Mouse (Mus musculus) heart, embryonic 11.5 days (tissue): Measurements from ENCODE around the gene Ccrl2. TPM values are rescaled to one million over a fixed set of nuclear protein-coding genes. Genes with fewer than 3 reads are reported as not detected.
A peak's percentile ranks its signal among the peaks of the same experiment; 100 is the strongest.

ENCODE experiments used
- ATAC-seq: fragments of 200-750 bp; cut with Nextera tagmentation; replicated peaks from 2 replicates; pipeline ENCODE4 v1.8.0; 2017; ENCODE audit warnings: moderate library complexity; ENCODE audit not compliant: insufficient number of reproducible peaks, low FRiP score, low TSS enrichment
- H3K27ac ChIP-seq: fragments of 300-500 bp; sonication (generic); 2 replicates; pipeline ENCODE4 v1.5.1; 2014; ENCODE audit warnings: mild to moderate bottlenecking, low read depth, low read length
- H3K27me3 ChIP-seq: fragments of 300-500 bp; sonication (generic); 2 replicates; pipeline ENCODE4 v1.6.1; 2014; ENCODE audit warnings: mild to moderate bottlenecking, low read length, mixed read lengths; ENCODE audit not compliant: control insufficient read depth, insufficient read depth
- H3K36me3 ChIP-seq: fragments of 300-500 bp; sonication (generic); 2 replicates; pipeline ENCODE4 v1.6.1; 2014; ENCODE audit warnings: mild to moderate bottlenecking, low read length, moderate library complexity, mixed read lengths; ENCODE audit not compliant: control insufficient read depth, insufficient read depth
- H3K4me1 ChIP-seq: fragments of 300-500 bp; sonication (generic); 2 replicates; pipeline ENCODE4 v1.6.1; 2014; ENCODE audit warnings: low read length; ENCODE audit not compliant: control insufficient read depth, insufficient read depth
- H3K4me2 ChIP-seq: fragments of 300-500 bp; sonication (generic); 2 replicates; pipeline ENCODE4 v1.6.1; 2014; ENCODE audit warnings: mild to moderate bottlenecking, moderate library complexity
- H3K4me3 ChIP-seq: fragments of 300-500 bp; sonication (generic); 2 replicates; pipeline ENCODE4 v1.5.1; 2014; ENCODE audit warnings: low read depth, low read length
- H3K9ac ChIP-seq: fragments of 300-500 bp; sonication (generic); 2 replicates; pipeline ENCODE4 v1.6.1; 2014; ENCODE audit warnings: mild to moderate bottlenecking, low read depth, low read length, moderate library complexity
- H3K9me3 ChIP-seq: fragments of 300-500 bp; sonication (generic); replicated peaks from 2 replicates; pipeline ENCODE4 v1.6.1; 2016; ENCODE audit warnings: low read length; ENCODE audit not compliant: control insufficient read depth
- WGBS: fragments of 180-500 bp; shearing (Covaris S2); extraction: QIAGEN DNeasy Blood & Tissue Kit; methylation state at CpG from one replicate; pipeline ENCODE4 v1.1.7; 2014; ENCODE audit not compliant: insufficient replicate concordance; 5-methylcytosine and 5-hydroxymethylcytosine counted together
- polyA plus RNA-seq: library from polyadenylated mRNA; unstranded; fragments of >200 nt; fragmentation: Nextera tagmentation; extraction: Ambion mirVana; gene quantifications from 2 replicates; pipeline ENCODE4 v1.2.1, GENCODE M21; 2014

Gene Ccrl2
- polyA plus RNA-seq, 1 experiment from 2014 or later = 5.7 TPM

DNA sequence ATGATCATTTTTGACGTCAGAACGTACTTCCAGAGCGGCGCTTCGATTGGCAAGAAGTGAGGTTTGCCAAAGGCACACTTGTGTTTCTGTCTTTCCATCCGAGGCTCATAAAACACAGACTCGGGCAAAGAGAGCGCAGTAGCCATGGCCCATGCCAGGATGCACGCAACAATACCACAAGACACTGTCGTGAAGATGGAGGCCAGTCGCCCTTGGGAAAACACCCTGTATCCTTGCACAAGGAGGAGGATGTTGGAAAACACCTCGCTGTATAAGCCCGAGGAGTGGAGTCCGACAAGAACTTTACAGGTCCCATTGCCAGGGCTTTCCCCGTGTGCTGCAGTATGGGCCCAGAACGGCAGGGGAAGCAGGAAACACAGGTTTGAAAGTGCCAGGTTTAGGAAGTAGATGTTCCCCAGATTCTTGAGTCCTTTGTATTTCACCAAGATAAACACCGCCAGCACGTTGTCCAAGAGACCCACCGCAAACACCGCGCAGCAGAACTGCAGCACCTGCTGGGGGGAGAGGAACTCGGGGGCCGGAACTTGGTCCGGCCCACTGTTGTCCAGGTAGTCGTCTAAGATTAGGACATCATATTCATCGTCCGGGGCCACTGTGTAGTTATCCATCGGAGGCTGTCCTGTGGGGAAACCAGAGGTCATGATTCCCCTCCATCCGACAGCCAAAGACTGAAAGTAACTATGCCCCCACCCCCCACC, 1.4 kb downstream of the Ccrl2 start:
- H3K4me1 ChIP-seq = peaks cover 18% of the 10 kb centered on the region
- ATAC-seq = no peak
- H3K27ac ChIP-seq = peak overlapping the region; percentile 79

DNA sequence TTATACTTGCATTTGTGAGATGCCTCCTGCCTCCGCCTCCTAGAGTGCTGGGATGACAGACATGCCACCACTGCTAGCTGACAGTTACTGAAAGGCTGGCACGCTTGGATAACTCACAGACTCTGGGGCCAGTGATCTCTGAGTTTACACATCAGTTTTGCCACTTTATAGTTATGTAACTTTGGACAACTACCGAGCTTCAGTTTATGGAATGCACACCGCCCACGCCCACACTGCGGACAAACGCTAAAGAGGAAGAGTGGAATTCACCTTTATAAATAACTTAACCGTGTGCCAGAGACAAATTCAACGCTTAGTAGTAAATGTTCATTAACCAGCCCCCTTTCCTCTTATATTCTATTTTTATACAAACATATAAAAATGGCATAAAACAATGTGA, 2.4 kb downstream of the Ccrl2 start:
- Histone ChIP-seq H3K36me3 (no peaks in the 10 kb centered on the region), H3K4me1 (peaks cover 18% of the 10 kb centered on the region), H3K4me2 (peak overlapping the region; percentile 63), H3K27ac (no peak overlapping the region), H3K9ac (no peak overlapping the region), H3K9me3 (no peaks in the 10 kb centered on the region), H3K27me3 (no peaks in the 10 kb centered on the region), H3K4me3 (peak overlapping the region; percentile 54; the same call in 1 of the 2 replicates)
- WGBS = 78% methylated on average over 9 of the region's 9 CpGs
- ATAC-seq = no peak

More for the DNA sequence above, 1.4 kb downstream of the Ccrl2 start:
- no peaks in the 10 kb centered on the region for H3K27me3 ChIP-seq
- peak overlapping the region; percentile 69 for H3K9ac ChIP-seq
- H3K9me3 ChIP-seq = no peaks in the 10 kb centered on the region
- peak overlapping the region; percentile 63 for H3K4me2 ChIP-seq
- WGBS = 52% methylated on average over 29 of the region's 29 CpGs
- H3K4me3 ChIP-seq = peak overlapping the region; percentile 54
- no peaks in the 10 kb centered on the region for H3K36me3 ChIP-seq

DNA sequence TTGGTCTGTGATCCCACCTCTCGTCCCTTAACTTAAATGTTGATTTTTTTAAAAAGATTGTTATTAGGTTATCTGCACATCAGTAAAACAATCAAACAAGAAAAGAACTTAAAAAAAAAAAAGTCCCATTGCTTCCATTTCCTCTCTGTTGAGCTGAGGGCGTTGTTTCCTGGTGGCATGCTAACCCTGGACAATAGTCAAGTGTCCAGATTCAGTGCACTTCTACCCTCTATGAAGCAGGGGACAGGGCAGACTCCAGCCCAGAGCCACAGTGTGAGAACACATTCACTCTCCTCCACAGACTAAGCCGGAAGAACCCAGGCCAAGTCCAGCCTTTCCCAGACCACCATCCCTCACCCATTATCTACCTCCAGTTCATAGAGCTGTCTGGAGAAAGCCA, 8.9 kb downstream of the Ccrl2 start:
- no peaks in the 10 kb centered on the region for H3K36me3 ChIP-seq
- no peaks in the 10 kb centered on the region for H3K4me1 ChIP-seq
- H3K9me3 ChIP-seq = no peaks in the 10 kb centered on the region
- no peaks in the 10 kb centered on the region for H3K27me3 ChIP-seq
- WGBS = 68% methylated on average over 3 of the region's 3 CpGs
- H3K4me3 ChIP-seq = no peak overlapping the region
- no peak for ATAC-seq
- no peak overlapping the region for H3K9ac ChIP-seq
- no peak overlapping the region for H3K27ac ChIP-seq
- H3K4me2 ChIP-seq = no peak overlapping the region

DNA sequence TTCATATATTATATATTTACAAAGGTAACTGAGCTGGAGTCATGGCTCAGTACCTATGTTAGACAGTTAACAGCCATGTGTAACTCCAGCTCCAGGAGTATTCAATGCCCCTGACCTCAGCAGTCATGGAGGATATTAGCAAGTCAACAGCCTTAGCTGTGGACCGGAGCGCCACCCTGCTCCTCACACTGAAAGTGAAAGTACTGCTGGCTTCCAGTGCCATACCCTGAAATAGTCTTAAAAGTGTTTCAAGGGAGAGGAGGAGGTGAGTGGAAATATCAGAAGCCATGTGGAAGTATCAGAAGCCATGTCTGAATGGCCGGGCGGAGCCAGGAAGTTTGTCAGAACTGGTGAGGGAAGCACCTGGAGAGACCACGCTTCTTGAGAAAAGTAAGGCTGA, 10.1 kb downstream of the Ccrl2 start:
- no peak for ATAC-seq
- Histone ChIP-seq H3K4me3 (no peak overlapping the region), H3K9ac (no peak overlapping the region), H3K27ac (no peak overlapping the region), H3K4me2 (no peak overlapping the region), H3K4me1 (no peaks in the 10 kb centered on the region), H3K27me3 (no peaks in the 10 kb centered on the region), H3K36me3 (no peaks in the 10 kb centered on the region), H3K9me3 (no peaks in the 10 kb centered on the region)
- 88% methylated on average over 5 of the region's 5 CpGs for WGBS

- H3K9ac ChIP-seq = no peak overlapping the region
- no peak overlapping the region for H3K4me2 ChIP-seq
- WGBS = 60% methylated on average over 3 of the region's 3 CpGs
- H3K4me3 ChIP-seq = no peak overlapping the region
- no peaks in the 10 kb centered on the region for H3K9me3 ChIP-seq
- H3K4me1 ChIP-seq = no peaks in the 10 kb centered on the region
- H3K27me3 ChIP-seq = no peaks in the 10 kb centered on the region
- H3K36me3 ChIP-seq = no peaks in the 10 kb centered on the region
- ATAC-seq = no peak
- H3K27ac ChIP-seq = no peak overlapping the region
Observed at GRCm38 (mm10) chr9:111046222-111046621, 11.1 kb downstream of the Ccrl2 start.

DNA sequence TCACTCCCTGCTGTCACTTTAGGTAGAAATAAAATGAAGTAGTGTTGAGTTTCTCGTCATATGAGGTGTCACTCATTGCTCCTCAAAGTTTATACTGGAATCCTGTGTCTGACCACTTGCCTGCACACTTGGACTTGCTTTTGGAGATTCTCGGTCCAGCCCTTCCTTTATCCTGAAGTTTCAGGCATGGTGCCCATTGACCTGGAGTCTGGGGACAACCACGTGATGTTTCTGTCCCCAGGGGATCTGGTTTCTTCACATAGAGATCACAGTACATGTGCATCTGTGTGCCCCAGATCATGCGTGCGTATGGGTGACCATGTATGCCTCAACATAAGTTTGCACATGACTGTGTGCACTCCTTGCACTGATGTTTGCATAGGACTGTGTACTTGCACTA, 15.1 kb downstream of the Ccrl2 start:
- Histone ChIP-seq H3K4me3 (no peak overlapping the region), H3K27me3 (no peaks in the 10 kb centered on the region), H3K4me2 (no peak overlapping the region), H3K36me3 (no peaks in the 10 kb centered on the region), H3K9me3 (no peaks in the 10 kb centered on the region), H3K27ac (no peak overlapping the region), H3K4me1 (no peaks in the 10 kb centered on the region), H3K9ac (no peak overlapping the region)
- 85% methylated on average over 5 of the region's 5 CpGs for WGBS
- ATAC-seq = no peak

- Histone ChIP-seq H3K4me3 (no peak overlapping the region), H3K9ac (no peak overlapping the region), H3K4me1 (no peaks in the 10 kb centered on the region), H3K27me3 (no peaks in the 10 kb centered on the region), H3K4me2 (no peak overlapping the region), H3K9me3 (no peaks in the 10 kb centered on the region), H3K36me3 (no peaks in the 10 kb centered on the region), H3K27ac (no peak overlapping the region)
- 55% methylated on average over 4 of the region's 4 CpGs for WGBS
- ATAC-seq = no peak
Observed at GRCm38 (mm10) chr9:111039966-111040365, 17.4 kb downstream of the Ccrl2 start.

- Histone ChIP-seq H3K4me1 (no peaks in the 10 kb centered on the region), H3K9ac (no peak overlapping the region), H3K4me2 (no peak overlapping the region), H3K36me3 (no peaks in the 10 kb centered on the region), H3K4me3 (no peak overlapping the region), H3K27ac (no peak overlapping the region), H3K9me3 (no peaks in the 10 kb centered on the region), H3K27me3 (no peaks in the 10 kb centered on the region)
- WGBS = 82% methylated on average over 4 of the region's 4 CpGs
- ATAC-seq = no peak
Observed at GRCm38 (mm10) chr9:111033717-111034116, 23.6 kb downstream of the Ccrl2 start.

- no peak for ATAC-seq
- Histone ChIP-seq H3K4me3 (no peak overlapping the region), H3K27me3 (no peaks in the 10 kb centered on the region), H3K4me1 (no peaks in the 10 kb centered on the region), H3K27ac (no peak overlapping the region), H3K36me3 (no peaks in the 10 kb centered on the region), H3K4me2 (no peak overlapping the region), H3K9me3 (no peaks in the 10 kb centered on the region), H3K9ac (no peak overlapping the region)
- WGBS = 79% methylated on average over 10 of the region's 10 CpGs
Observed at GRCm38 (mm10) chr9:111026791-111027190, 30.5 kb downstream of the Ccrl2 start.
